Mouse (Mus musculus): Measurements from ENCODE around the gene Olfr5.

The Olfr5 gene

DNA sequence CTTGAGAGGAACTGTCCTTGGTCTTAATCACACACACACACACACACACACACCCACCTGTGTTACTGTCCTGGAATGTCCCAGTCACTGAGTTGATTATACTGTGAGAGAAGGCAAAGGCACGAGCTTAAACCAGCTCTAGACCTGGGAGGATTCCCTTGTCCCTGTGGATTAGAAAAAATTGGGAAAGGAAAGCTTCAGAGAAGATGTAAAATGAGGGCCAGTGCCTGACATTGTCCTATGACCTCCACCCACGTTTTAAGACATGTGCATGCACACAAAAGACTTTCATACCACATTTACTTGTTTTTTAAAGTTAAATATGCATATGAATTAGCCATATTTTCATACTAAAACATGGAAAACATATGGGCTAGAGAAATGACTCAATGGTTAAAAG is at the start of gene Olfr5:
Olfr5 (minus strand) TSS at position 101 of the 400 bp plus-strand sequence.
- no peak for DNase-seq (ENCODE audit: inconsistent age in 2 of 2, low spot score in 1 of 2)

DNA sequence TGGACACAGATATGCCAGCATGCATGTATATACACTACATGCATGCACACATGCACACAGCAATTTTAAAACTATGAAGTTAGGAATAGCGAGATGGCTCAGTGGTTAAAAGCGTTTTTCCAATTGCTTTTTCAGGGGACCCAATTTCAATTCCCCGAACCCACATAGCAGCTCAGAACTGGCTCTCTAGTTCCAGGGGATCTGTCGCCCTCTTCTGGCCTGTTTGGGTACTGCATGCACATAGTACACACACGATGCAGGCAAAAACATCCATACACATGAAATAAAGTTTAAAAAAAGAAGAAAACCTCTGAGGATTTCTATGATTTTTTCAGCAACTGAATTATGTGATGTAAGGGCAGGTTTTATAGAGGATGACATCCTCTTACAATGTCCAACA is 39.4 kb upstream of the Olfr5 start:
- DNase-seq (ENCODE audit: inconsistent age in 2 of 2, low spot score in 1 of 2) = no peak

DNA sequence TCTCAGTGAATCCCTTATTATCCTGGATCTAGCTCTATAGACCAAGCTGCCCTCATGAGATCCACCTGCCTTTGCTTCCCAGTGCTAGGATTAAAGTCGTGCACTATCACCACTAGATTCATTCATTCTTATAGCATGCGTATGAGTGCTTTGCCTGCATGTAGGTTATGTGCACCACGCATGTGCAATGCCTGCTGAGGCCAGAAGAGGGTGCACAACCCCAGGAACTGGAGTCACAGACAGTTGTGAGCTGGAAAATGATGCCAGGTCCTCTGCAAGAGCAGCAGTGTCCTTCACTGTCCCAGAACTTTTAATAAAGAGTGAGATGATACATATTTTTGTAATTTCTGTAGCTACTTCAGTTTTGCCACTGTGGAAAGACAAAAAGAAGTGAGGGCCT is 38.3 kb upstream of the Olfr5 start:
- no peak for DNase-seq (ENCODE audit: inconsistent age in 2 of 2, low spot score in 1 of 2)

DNA sequence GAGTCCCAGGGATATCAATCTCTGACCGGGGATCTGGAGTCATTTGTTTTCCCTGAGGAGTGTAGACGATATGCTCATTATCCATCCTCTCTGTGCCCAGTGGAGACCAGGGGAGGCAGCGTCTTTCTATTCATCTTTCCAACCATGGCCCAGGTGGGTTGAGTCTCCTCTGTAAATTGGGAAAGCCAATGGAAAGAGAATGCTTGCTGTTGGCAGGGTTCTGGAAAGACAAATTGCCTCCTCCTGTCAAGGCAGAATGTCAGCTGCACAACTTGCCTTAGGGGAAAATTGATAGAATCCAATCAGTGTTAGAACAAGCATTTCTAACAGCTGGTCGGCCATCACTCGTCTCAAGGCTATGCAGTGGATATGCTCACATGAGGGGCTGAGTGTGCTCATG is 36.1 kb upstream of the Olfr5 start, which contains the start of gene Olfr1349:
Olfr1349 (minus strand) TSS at position 101 of the 400 bp plus-strand sequence.
- DNase-seq (ENCODE audit: inconsistent age in 2 of 2, low spot score in 1 of 2) = no peak

DNA sequence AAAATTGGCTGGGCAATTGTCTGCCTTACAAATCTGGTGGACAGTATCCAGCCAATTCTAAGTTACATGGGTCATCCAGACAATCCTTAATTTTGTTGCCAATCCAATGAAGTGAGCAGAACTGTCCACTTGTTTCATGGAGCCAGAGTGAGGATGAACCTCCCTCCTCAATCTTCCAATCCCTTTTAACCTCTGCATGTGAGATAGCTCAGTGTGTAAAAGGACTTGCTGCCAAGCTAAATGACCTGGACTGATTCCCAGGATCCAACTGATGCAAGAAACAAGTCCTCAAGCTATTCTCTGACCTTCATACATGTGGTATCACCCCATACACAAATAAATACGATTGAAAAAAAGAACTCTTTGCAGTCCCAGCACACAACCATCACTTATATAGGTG is 34.9 kb upstream of the Olfr5 start:
- no peak for DNase-seq (ENCODE audit: inconsistent age in 2 of 2, low spot score in 1 of 2)

DNA sequence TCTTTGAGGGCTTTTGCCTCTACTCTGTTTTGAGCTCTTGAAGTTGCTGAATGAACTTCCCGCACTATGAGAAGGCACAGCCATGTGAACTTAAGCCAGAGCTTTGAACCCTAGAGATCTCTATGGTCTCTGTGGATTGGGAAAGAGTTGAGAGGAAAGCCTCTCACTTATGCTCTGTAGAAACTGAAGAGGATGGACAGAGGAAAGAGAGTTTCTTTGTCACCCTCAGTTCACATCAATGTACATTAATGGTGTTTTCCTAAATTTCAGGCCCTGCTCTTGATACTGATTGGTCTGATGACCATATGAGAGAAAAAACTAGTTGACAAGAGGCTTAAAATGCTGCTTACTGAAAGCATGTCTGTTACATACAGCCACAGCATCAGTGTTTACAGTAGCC is 21.9 kb upstream of the Olfr5 start, which contains the start of gene Olfr1348:
Olfr1348 (minus strand) TSS at position 101 of the 400 bp plus-strand sequence.
- DNase-seq (ENCODE audit: inconsistent age in 2 of 2, low spot score in 1 of 2) = no peak

DNA sequence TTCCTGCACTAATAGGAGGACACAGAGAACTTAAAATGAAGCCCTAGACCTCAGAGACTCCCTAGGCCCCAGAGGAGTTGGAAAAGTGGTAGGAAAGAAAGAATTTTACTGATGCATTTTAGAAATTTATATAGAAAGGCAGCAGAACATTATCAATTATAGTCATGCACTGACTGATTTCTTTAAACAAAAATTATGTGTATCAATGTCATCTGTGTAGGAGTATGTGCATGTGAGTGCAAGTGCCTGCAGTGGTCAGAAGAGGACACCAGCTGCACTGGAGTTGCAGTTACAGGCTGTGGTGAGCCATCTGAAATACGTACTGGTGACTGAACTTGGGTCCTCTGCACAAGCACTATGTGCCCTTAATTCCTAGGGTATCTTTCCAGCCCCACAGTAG is 12.9 kb upstream of the Olfr5 start, which contains the start of gene Olfr1347:
Olfr1347 (minus strand) TSS at position 101 of the 400 bp plus-strand sequence.
- DNase-seq (ENCODE audit: inconsistent age in 2 of 2, low spot score in 1 of 2) = no peak

DNA sequence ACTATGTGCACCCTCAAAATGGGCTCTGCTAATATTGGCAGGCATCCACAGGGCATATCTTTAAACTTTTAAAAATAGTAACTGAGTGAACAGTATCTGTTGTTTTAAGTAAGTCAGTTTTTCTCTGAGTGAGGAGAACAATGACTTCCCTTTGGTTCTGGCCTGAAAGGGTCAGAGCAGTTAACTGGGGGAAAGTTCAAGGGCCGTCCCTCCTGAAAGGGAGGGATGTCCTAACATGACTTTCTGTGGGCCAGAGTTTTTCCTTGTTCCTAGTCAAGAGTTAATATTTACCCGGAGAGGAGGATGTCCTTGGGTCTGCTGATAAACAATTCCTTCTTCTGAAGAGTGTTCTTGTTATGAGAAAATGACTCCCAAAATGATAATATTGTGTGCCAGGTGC is 9.1 kb downstream of the Olfr5 start:
- peak; percentile 44 to 45 for DNase-seq (ENCODE audit: inconsistent age in 2 of 2, low spot score in 1 of 2)

DNA sequence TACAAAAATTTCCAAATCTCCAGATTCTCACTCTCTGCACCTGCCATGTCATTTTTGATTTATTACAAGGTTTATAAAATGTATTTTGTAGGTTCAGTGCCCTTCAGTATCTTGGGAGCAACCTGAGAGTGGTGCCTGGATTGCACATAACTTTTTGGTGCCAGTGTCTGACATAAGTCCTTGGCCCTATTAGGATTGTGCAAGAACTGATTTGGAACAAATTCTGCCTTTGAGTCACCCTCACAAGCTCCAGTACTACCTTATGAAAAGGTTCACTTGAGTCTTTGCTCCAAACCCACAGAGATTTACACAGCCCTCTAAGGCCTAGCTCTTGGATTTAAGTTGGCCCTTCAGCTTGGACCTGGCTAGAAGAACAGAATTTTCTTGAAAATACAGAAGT is 19.8 kb downstream of the Olfr5 start, which contains the start of gene Olfr1346:
Olfr1346 (plus strand) TSS at position 151 of the 400 bp plus-strand sequence.
- peak; percentile 17 to 69 for DNase-seq (ENCODE audit: inconsistent age in 2 of 2, low spot score in 1 of 2)

DNA sequence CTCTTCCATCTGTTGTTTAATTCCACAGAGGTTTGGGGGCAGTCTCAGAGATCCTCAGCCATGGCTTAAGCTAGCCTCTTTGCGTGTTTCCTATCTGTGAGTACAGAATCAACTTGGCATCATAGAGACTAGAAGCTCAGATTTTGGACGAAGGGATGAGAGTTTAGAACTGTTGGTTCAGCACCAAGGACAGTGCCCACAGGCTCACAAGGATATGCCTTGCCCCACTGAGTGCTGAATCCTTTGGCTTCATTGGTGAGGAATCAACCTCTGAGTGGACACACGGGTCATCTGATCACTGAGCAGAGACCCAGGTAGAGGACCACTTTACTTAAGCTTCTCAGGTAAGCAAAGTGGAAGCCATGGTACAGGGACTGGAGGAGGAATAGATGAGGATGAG is 30.3 kb downstream of the Olfr5 start:
- peak in 1 of 2 experiments; percentile 39 for DNase-seq (ENCODE audit: inconsistent age in 2 of 2, low spot score in 1 of 2)

DNA sequence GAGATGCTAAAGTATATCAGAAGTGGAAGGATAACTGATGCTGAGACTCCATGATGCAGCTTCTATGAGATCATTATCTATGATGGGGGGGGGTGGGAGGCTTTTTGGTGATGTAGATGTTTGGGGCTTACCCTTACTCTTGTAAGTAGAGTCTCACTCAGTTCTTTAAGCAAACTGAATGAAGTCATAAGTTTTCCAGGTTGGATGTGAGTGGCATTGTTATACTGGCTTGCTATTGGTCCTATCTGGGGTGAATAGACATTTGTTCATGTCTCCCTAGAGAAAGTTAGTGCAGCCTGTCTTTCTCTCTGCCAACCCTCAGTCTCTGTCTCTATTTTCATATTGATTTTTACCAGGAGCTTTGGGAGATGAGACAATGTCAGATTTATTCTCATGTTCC is 30.9 kb downstream of the Olfr5 start, which contains the start of gene Olfr1336:
Olfr1336 (plus strand) TSS at position 301 of the 400 bp plus-strand sequence.
- no peak for DNase-seq (ENCODE audit: inconsistent age in 2 of 2, low spot score in 1 of 2)

DNA sequence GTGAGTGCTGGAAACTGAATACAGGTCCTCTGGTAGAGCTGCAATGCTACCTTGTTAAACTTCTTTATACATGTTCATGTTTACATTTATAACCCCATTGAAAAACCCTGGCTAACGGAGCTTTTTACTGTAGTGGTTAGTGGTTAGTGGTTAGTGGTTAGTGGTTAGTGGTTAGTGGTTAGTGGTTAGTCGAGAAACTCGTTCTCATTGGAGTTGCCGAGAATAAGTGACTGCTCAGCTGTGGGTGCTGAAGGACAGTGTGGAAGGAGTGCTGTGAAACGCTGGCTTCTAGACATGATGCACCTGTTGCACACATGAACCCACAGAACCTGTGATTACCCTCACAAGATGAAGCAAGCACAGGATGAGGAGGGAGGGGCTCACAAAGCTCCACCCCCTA is 39.0 kb downstream of the Olfr5 start:
- no peak for DNase-seq (ENCODE audit: inconsistent age in 2 of 2, low spot score in 1 of 2)

DNA sequence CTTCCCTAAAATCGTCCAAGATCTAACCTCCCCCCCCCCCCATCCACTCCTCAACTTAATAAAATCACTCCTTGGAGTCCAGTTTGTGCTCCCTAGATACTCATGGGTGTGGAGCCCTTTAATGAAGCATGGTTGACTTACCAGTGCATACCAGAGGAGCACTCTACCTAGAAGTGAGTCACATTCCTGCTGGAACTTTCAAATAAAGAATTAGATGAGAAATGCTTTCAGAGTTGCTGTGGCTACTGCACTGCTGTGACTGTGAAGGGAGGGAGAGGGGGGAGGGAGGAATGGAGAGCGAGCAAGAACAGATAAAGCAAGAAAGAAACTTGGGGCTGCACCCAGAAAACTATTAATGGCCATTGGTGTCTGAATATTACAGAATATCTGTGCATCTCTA is 45.6 kb downstream of the Olfr5 start:
- no peak for DNase-seq (ENCODE audit: inconsistent age in 2 of 2, low spot score in 1 of 2)

DNA sequence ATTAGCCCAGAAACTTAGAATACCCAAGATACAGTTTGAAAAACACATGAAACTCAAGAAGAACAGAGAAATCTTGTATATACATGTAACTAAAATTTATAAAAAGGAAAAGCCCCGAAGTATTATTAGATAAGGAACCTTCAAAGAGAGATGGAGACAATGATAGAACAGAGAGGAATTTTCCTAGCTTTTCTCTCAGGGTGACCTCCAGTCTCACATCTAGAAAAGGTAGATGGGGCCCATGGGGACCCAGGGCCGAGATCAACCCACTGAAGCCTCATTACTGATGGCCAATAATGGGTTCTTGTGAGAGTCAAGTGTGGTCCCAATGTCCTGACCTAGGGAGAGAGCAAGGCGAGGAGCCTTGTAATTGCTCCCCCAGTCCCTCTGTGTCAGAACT is 48.4 kb downstream of the Olfr5 start, which contains the start of gene Olfr1344:
Olfr1344 (plus strand) TSS at position 301 of the 400 bp plus-strand sequence.
- no peak for DNase-seq (ENCODE audit: inconsistent age in 2 of 2, low spot score in 1 of 2)

DNA sequence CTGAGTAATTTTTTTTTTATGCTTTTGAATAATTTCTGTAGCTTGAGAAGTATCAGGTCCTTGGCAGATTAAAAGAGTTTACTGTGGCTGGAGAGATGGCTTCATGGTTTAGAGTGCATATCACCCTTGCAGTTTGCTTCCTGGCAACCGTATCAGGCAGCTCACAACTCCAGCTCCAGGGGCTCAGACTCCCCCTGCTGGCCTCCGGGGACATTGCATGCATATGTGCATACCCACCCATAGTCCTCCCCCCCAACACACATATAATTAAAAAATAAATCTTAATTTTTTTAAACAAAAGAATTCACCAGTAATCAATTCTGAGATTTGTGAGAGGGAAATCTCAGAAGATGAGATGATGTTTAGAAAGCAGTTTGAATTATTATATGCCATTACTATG is 56.4 kb downstream of the Olfr5 start:
- peak in 1 of 2 experiments; percentile 56 for DNase-seq (ENCODE audit: inconsistent age in 2 of 2, low spot score in 1 of 2)

DNA sequence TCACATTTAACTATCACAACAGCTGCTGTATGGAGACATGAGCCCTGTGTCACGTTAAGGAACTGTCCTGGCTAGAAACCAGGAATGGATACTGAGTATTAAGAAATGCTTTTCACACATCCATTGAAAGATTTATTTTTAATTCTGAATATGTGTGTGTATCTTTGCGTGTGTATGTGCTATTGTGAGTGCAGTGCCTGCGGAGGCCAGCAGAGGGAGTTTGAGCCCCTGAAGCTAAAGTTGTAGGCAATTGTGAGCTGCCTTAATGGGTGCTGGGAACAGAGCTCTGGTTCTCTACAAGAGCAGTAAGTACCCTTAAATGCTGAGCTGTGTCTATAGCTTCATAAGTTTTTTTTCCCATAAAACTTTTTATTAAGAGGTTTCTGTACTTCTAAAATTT is 57.4 kb downstream of the Olfr5 start:
- no peak for DNase-seq (ENCODE audit: inconsistent age in 2 of 2, low spot score in 1 of 2)
